Mouse (Mus musculus): ENCODE measurements around the gene Dpp8.
"Not testable (repeated sequence)": the region's sequence is repeated elsewhere in the genome, so short reads cannot be mapped to it uniquely, and the experiment has no call there.

GRCm38 (mm10) chr9:65031355-65031754 is 859 bp upstream of the Dpp8 start:
- TF ChIP-seq CTCF (IDR thresholded peaks at IDR 0.05), result peak; percentile 23; the same call in 1 of the 2 replicates
- TF ChIP-seq EP300 (IDR thresholded peaks at IDR 0.05; ENCODE audit: insufficient read depth, low read depth, low read length), result not testable (repeated sequence)
